10 mouse cellular contexts compared by ENCODE assay signal in the genomic region with DNA sequence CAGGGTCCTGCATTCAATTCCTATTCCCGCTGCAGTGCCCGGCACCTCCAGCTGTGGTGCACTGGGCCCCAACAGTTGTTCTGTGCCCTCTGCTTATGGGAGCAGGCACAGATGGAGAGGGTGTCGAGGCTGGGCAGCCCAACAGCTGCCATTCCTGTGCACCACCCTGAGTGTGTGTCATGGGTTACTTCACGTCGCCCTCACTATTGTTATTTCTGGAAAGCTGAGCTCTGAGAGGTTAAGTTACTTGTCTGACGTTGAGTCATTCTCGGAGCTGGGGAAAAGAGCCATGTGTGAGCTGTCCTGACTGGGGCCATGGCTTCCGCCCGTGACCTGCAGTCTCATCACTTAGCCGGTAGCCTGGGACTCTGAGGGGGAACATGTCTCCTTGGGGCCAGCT. TPM values are rescaled to one million over a fixed set of nuclear protein-coding genes. Genes with fewer than 3 reads are reported as not detected.
DNase-seq lines count a peak whose midpoint lies in the region; ATAC-seq and TF ChIP-seq lines count a peak whose summit lies in the region.
"Had no signal": no experiment of that assay in that cellular context is flagged by ENCODE, and none has a peak within 500 bp of the region (broad histone marks: within the 10 kb centered on the region; RNA-seq: fewer than 3 reads in every experiment).

No protein-coding gene starts in this region.

- no peak for TF ChIP-seq EP300 in stomach, postnatal 0 days (optimal IDR thresholded peaks at IDR 0.05)

- no peak for ATAC-seq in lung, embryonic 15.5 days (ENCODE audit: borderline replicate concordance, extremely low read depth, low FRiP score, low TSS enrichment)
- ATAC-seq in embryonic facial prominence, embryonic 15.5 days (ENCODE audit: insufficient number of reproducible peaks, low FRiP score, low TSS enrichment, low read depth) = peak; percentile 27; the same call in 1 of the 2 replicates
- ATAC-seq in intestine, embryonic 15.5 days = no peak
- ATAC-seq in stomach, postnatal 0 days (ENCODE audit: low FRiP score, low TSS enrichment) = peak; percentile 24; the same call in 1 of the 2 replicates
- ATAC-seq in midbrain, embryonic 15.5 days (replicated peaks) = no peak

- H3K4me3 ChIP-seq in lung, embryonic 15.5 days = no peak overlapping the region
- no peak overlapping the region for H3K4me3 ChIP-seq in embryonic facial prominence, embryonic 15.5 days (replicated peaks)
- H3K4me3 ChIP-seq in intestine, embryonic 15.5 days (replicated peaks) = no peak overlapping the region
- H3K4me3 ChIP-seq in stomach, postnatal 0 days (ENCODE audit: low read depth, low read length) = no peak overlapping the region
- no peak overlapping the region for H3K4me3 ChIP-seq in midbrain, embryonic 15.5 days
- H3K4me3 ChIP-seq: erythroblast, embryonic 14.5 days; hindbrain, embryonic 15.5 days; midbrain, embryonic 12.5 days had no signal

- no peak overlapping the region for H3K4me2 ChIP-seq in lung, embryonic 15.5 days
- H3K4me2 ChIP-seq in embryonic facial prominence, embryonic 15.5 days (replicated peaks) = no peak overlapping the region
- H3K4me2 ChIP-seq in intestine, embryonic 15.5 days (replicated peaks) = no peak overlapping the region
- H3K4me2 ChIP-seq in stomach, postnatal 0 days (replicated peaks; ENCODE audit: low read depth) = no peak overlapping the region
- no peak overlapping the region for H3K4me2 ChIP-seq in midbrain, embryonic 15.5 days
- H3K4me2 ChIP-seq: hindbrain, embryonic 15.5 days; midbrain, embryonic 12.5 days had no signal

- no peak for DNase-seq in lung, adult 18-20 months
- DNase-seq in stomach, postnatal 0 days (ENCODE audit: low spot score) = no peak
- DNase-seq in T-cell, adult 2 months (ENCODE audit: low spot score) = no peak

- WGBS in lung, embryonic 15.5 days = 43% methylated on average over 10 of the region's 10 CpGs
- 53% methylated on average over 10 of the region's 10 CpGs for WGBS in embryonic facial prominence, embryonic 15.5 days
- WGBS in intestine, embryonic 15.5 days = 59% methylated on average over 10 of the region's 10 CpGs
- 41% methylated on average over 10 of the region's 10 CpGs for WGBS in stomach, postnatal 0 days
- WGBS in midbrain, embryonic 15.5 days = 61% methylated on average over 10 of the region's 10 CpGs

- no peaks in the 10 kb centered on the region for H3K9me3 ChIP-seq in lung, embryonic 15.5 days
- H3K9me3 ChIP-seq in embryonic facial prominence, embryonic 15.5 days (replicated peaks) = no peaks in the 10 kb centered on the region
- H3K9me3 ChIP-seq in intestine, embryonic 15.5 days = no peaks in the 10 kb centered on the region
- H3K9me3 ChIP-seq in stomach, postnatal 0 days (ENCODE audit: control insufficient read depth, low read length) = no peaks in the 10 kb centered on the region
- H3K9me3 ChIP-seq in midbrain, embryonic 15.5 days = no peaks in the 10 kb centered on the region
- H3K9me3 ChIP-seq: hindbrain, embryonic 15.5 days; midbrain, embryonic 12.5 days had no signal

- TF ChIP-seq CTCF in stomach, postnatal 0 days (IDR thresholded peaks at IDR 0.05; ENCODE audit: low read depth) = peak; percentile 30

- peak overlapping the region; percentile 94 for H3K27ac ChIP-seq in lung, embryonic 15.5 days
- 0 out of 2 replicates have a peak overlapping the region, but pooled peaks have one; percentile 17 for H3K27ac ChIP-seq in embryonic facial prominence, embryonic 15.5 days (replicated peaks)
- H3K27ac ChIP-seq in intestine, embryonic 15.5 days = peak overlapping the region; percentile 92
- H3K27ac ChIP-seq in stomach, postnatal 0 days (replicated peaks) = peak overlapping the region; percentile 90
- no peak overlapping the region for H3K27ac ChIP-seq in midbrain, embryonic 15.5 days
- H3K27ac ChIP-seq: hindbrain, embryonic 15.5 days; midbrain, embryonic 12.5 days had no signal

- H3K9ac ChIP-seq in lung, embryonic 15.5 days = no peak overlapping the region
- H3K9ac ChIP-seq in embryonic facial prominence, embryonic 15.5 days = no peak overlapping the region
- no peak overlapping the region for H3K9ac ChIP-seq in intestine, embryonic 15.5 days
- H3K9ac ChIP-seq in stomach, postnatal 0 days (ENCODE audit: low read length) = no peak overlapping the region
- H3K9ac ChIP-seq in midbrain, embryonic 15.5 days = no peak overlapping the region
- H3K9ac ChIP-seq: hindbrain, embryonic 15.5 days; midbrain, embryonic 12.5 days had no signal

- H3K27me3 ChIP-seq in lung, embryonic 15.5 days = no peaks in the 10 kb centered on the region
- H3K27me3 ChIP-seq in embryonic facial prominence, embryonic 15.5 days = peaks cover 3% of the 10 kb centered on the region; the same call in 1 of the 2 replicates
- no peaks in the 10 kb centered on the region for H3K27me3 ChIP-seq in intestine, embryonic 15.5 days (replicated peaks)
- no peaks in the 10 kb centered on the region for H3K27me3 ChIP-seq in stomach, postnatal 0 days (ENCODE audit: control insufficient read depth, insufficient read depth, low read length)
- no peaks in the 10 kb centered on the region for H3K27me3 ChIP-seq in midbrain, embryonic 15.5 days (replicated peaks)
- H3K27me3 ChIP-seq: hindbrain, embryonic 15.5 days had no signal

- no peaks in the 10 kb centered on the region for H3K36me3 ChIP-seq in lung, embryonic 15.5 days
- no peaks in the 10 kb centered on the region for H3K36me3 ChIP-seq in embryonic facial prominence, embryonic 15.5 days
- H3K36me3 ChIP-seq in intestine, embryonic 15.5 days = no peaks in the 10 kb centered on the region
- H3K36me3 ChIP-seq in stomach, postnatal 0 days (ENCODE audit: control insufficient read depth, insufficient read depth, low read length) = no peaks in the 10 kb centered on the region
- H3K36me3 ChIP-seq in midbrain, embryonic 15.5 days (replicated peaks) = no peaks in the 10 kb centered on the region
- H3K36me3 ChIP-seq: hindbrain, embryonic 15.5 days; midbrain, embryonic 12.5 days had no signal

- peaks cover 23% of the 10 kb centered on the region for H3K4me1 ChIP-seq in lung, embryonic 15.5 days
- peaks cover 15% of the 10 kb centered on the region for H3K4me1 ChIP-seq in embryonic facial prominence, embryonic 15.5 days
- peaks cover 15% of the 10 kb centered on the region for H3K4me1 ChIP-seq in intestine, embryonic 15.5 days (replicated peaks)
- H3K4me1 ChIP-seq in stomach, postnatal 0 days (replicated peaks; ENCODE audit: control insufficient read depth, insufficient read depth) = peaks cover 7% of the 10 kb centered on the region
- H3K4me1 ChIP-seq in midbrain, embryonic 15.5 days = peaks cover 10% of the 10 kb centered on the region; the same call in 1 of the 2 replicates

RNA-seq across cellular contexts. Expression of a gene that starts 17.2 kb away (rescaled TPM):
- polyA plus RNA-seq in lung, embryonic 15.5 days (2015; fragmentation: Nextera tagmentation; extraction: Ambion mirVana) = 0.74 and 0.79 TPM in 2 replicates
- 1.1 and 1.2 TPM in 2 replicates for polyA plus RNA-seq in embryonic facial prominence, embryonic 15.5 days (2015; fragmentation: Nextera tagmentation; extraction: Ambion mirVana)
- polyA plus RNA-seq in intestine, embryonic 15.5 days (2015; fragmentation: Nextera tagmentation; extraction: Ambion mirVana) = 1.1 and 1.4 TPM in 2 replicates
- polyA plus RNA-seq in stomach, postnatal 0 days (2015; fragmentation: Nextera tagmentation; extraction: Ambion mirVana) = 0.65 and 0.75 TPM in 2 replicates
- 3.7 and 4.3 TPM in 2 replicates for polyA plus RNA-seq in midbrain, embryonic 15.5 days (2015; fragmentation: Nextera tagmentation; extraction: Ambion mirVana)
- polyA plus RNA-seq: erythroblast, embryonic 14.5 days had no signal

Comparison
In these comparisons a context has a peak if more than half of its experiments do, and no peak if none do; other contexts are left out.
1. ATAC-seq: peak in embryonic facial prominence, embryonic 15.5 days (single experiment) and stomach, postnatal 0 days (single experiment); none in lung, embryonic 15.5 days (single experiment), intestine, embryonic 15.5 days (single experiment) and midbrain, embryonic 15.5 days (single experiment).